Mouse (Mus musculus): ENCODE data around the gene Banp. TPM values are rescaled to one million over a fixed set of nuclear protein-coding genes. Genes with fewer than 3 reads are reported as not detected.

Banp gene
- total and polyA plus RNA-seq, 2 experiments from 2014 or later = 22.8 to 59.7 TPM

- Histone ChIP-seq H3K4me2 (ENCODE audit: low read depth, low read length) (peak overlapping the region; percentile 86), H3K9me3 (ENCODE audit: low read length) (no peaks in the 10 kb centered on the region), H3K9ac (replicated peaks; ENCODE audit: low read length) (peak overlapping the region; percentile 76), H3K4me3 (ENCODE audit: low read length) (peak overlapping the region; percentile 69), H3K27ac (peak overlapping the region; percentile 67), H3K36me3 (ENCODE audit: insufficient read depth, low read length) (no peaks in the 10 kb centered on the region), H3K4me1 (ENCODE audit: insufficient read depth, low read length) (peaks cover 22% of the 10 kb centered on the region), H3K27me3 (ENCODE audit: insufficient read depth, low read length) (no peaks in the 10 kb centered on the region)
- no peak for TF ChIP-seq CTCF (IDR thresholded peaks at IDR 0.05; ENCODE audit: low read depth)
- WGBS = under 1% methylated on average over 72 of the region's 72 CpGs
- ATAC-seq = peak; percentile 65
- DNase-seq (ENCODE audit: low spot score) = peak; percentile 67
Measured at GRCm38 (mm10) chr8:121906542-121907512, 42.7 kb upstream of the Banp start.

- Histone ChIP-seq H3K4me2 (ENCODE audit: low read depth, low read length) (peak within 1 kb of the TSS; percentile 86), H3K4me1 (ENCODE audit: insufficient read depth, low read length) (peaks cover 22% of the 10 kb centered on the region), H3K4me3 (ENCODE audit: low read length) (peak within 1 kb of the TSS; percentile 69), H3K36me3 (ENCODE audit: insufficient read depth, low read length) (no peaks in the 10 kb centered on the region), H3K9me3 (ENCODE audit: low read length) (no peaks in the 10 kb centered on the region), H3K9ac (replicated peaks; ENCODE audit: low read length) (peak within 1 kb of the TSS; percentile 76), H3K27ac (peak within 1 kb of the TSS; percentile 67), H3K27me3 (ENCODE audit: insufficient read depth, low read length) (no peaks in the 10 kb centered on the region)
- DNase-seq (ENCODE audit: low spot score) = peak; percentile 99
- TF ChIP-seq CTCF (IDR thresholded peaks at IDR 0.05; ENCODE audit: low read depth) = no peak
- ATAC-seq = peak; percentile 93
- 2% methylated on average over 61 of the region's 61 CpGs for WGBS
Measured at GRCm38 (mm10) chr8:121907587-121908248, 41.8 kb upstream of the Banp start, which contains the start of gene Slc7a5. Gene Slc7a5 (minus strand): TSS chr8:121907694.

- Histone ChIP-seq H3K9ac (replicated peaks; ENCODE audit: low read length) (no peak overlapping the region), H3K27me3 (ENCODE audit: insufficient read depth, low read length) (no peaks in the 10 kb centered on the region), H3K36me3 (ENCODE audit: insufficient read depth, low read length) (no peaks in the 10 kb centered on the region), H3K4me2 (ENCODE audit: low read depth, low read length) (peak overlapping the region; percentile 86), H3K4me3 (ENCODE audit: low read length) (no peak overlapping the region), H3K27ac (no peak overlapping the region), H3K4me1 (ENCODE audit: insufficient read depth, low read length) (peaks cover 18% of the 10 kb centered on the region), H3K9me3 (ENCODE audit: low read length) (no peaks in the 10 kb centered on the region)
- ATAC-seq (no peak), DNase-seq (ENCODE audit: low spot score) (no peak)
- TF ChIP-seq CTCF (IDR thresholded peaks at IDR 0.05; ENCODE audit: low read depth) = no peak
- 52% methylated on average over 8 of the region's 8 CpGs for WGBS
Measured at GRCm38 (mm10) chr8:121908378-121909147, 41.0 kb upstream of the Banp start.

- Histone ChIP-seq H3K9ac (replicated peaks; ENCODE audit: low read length) (no peak overlapping the region), H3K36me3 (ENCODE audit: insufficient read depth, low read length) (no peaks in the 10 kb centered on the region), H3K27ac (no peak overlapping the region), H3K27me3 (ENCODE audit: insufficient read depth, low read length) (no peaks in the 10 kb centered on the region), H3K9me3 (ENCODE audit: low read length) (no peaks in the 10 kb centered on the region), H3K4me1 (ENCODE audit: insufficient read depth, low read length) (peaks cover 12% of the 10 kb centered on the region), H3K4me3 (ENCODE audit: low read length) (no peak overlapping the region), H3K4me2 (ENCODE audit: low read depth, low read length) (no peak overlapping the region)
- no peak for ATAC-seq
- no peak for DNase-seq (ENCODE audit: low spot score)
- whole genome bisulfite sequencing = 71% methylated on average over 8 of the region's 8 CpGs
- TF ChIP-seq CTCF (IDR thresholded peaks at IDR 0.05; ENCODE audit: low read depth) = no peak
Measured at GRCm38 (mm10) chr8:121909148-121909541, 40.4 kb upstream of the Banp start.

- no peak overlapping the region for H3K9ac ChIP-seq (replicated peaks; ENCODE audit: low read length)
- H3K4me1 ChIP-seq (ENCODE audit: insufficient read depth, low read length) = peaks cover 9% of the 10 kb centered on the region
- H3K36me3 ChIP-seq (ENCODE audit: insufficient read depth, low read length) = no peaks in the 10 kb centered on the region
- H3K9me3 ChIP-seq (ENCODE audit: low read length) = no peaks in the 10 kb centered on the region
- H3K4me3 ChIP-seq (ENCODE audit: low read length) = no peak overlapping the region
- no peaks in the 10 kb centered on the region for H3K27me3 ChIP-seq (ENCODE audit: insufficient read depth, low read length)
- H3K27ac ChIP-seq = no peak overlapping the region
- ATAC-seq (no peak), DNase-seq (ENCODE audit: low spot score) (peak; percentile 87)
- H3K4me2 ChIP-seq (ENCODE audit: low read depth, low read length) = no peak overlapping the region
- WGBS = 3% methylated on average over 6 of the region's 6 CpGs
- peak; percentile 83 for TF ChIP-seq CTCF (IDR thresholded peaks at IDR 0.05; ENCODE audit: low read depth)
Measured at GRCm38 (mm10) chr8:121909663-121910062, 39.9 kb upstream of the Banp start.

- no peak for ATAC-seq
- H3K9me3 ChIP-seq (ENCODE audit: low read length) = no peaks in the 10 kb centered on the region
- H3K27me3 ChIP-seq (ENCODE audit: insufficient read depth, low read length) = no peaks in the 10 kb centered on the region
- DNase-seq (ENCODE audit: low spot score) = no peak
- no peak for TF ChIP-seq CTCF (IDR thresholded peaks at IDR 0.05; ENCODE audit: low read depth)
- H3K36me3 ChIP-seq (ENCODE audit: insufficient read depth, low read length) = no peaks in the 10 kb centered on the region
- no peak overlapping the region for H3K4me3 ChIP-seq (ENCODE audit: low read length)
- H3K9ac ChIP-seq (replicated peaks; ENCODE audit: low read length) = no peak overlapping the region
- no peak overlapping the region for H3K4me2 ChIP-seq (ENCODE audit: low read depth, low read length)
- no peaks in the 10 kb centered on the region for H3K4me1 ChIP-seq (ENCODE audit: insufficient read depth, low read length)
- 87% methylated on average over 6 of the region's 6 CpGs for WGBS
- no peak overlapping the region for H3K27ac ChIP-seq
Measured at GRCm38 (mm10) chr8:121911400-121911799, 38.1 kb upstream of the Banp start.
